Mouse (Mus musculus) right cerebral cortex, postnatal 25 days (tissue): ENCODE measurements at regions not wholly inside any gene's neighbourhood (a gene's known extent, or its start where the extent isn't known, plus 50 kb on each side); places are given as distances from the start of the nearest gene placed in this dataset.
"Not testable (repeated sequence)": the region's sequence is repeated elsewhere in the genome, so short reads cannot be mapped to it uniquely, and the experiment has no call there.

Experiments used
- DNase-seq: peaks from one replicate; pipeline ENCODE4 v3.0.0; 2022

DNA sequence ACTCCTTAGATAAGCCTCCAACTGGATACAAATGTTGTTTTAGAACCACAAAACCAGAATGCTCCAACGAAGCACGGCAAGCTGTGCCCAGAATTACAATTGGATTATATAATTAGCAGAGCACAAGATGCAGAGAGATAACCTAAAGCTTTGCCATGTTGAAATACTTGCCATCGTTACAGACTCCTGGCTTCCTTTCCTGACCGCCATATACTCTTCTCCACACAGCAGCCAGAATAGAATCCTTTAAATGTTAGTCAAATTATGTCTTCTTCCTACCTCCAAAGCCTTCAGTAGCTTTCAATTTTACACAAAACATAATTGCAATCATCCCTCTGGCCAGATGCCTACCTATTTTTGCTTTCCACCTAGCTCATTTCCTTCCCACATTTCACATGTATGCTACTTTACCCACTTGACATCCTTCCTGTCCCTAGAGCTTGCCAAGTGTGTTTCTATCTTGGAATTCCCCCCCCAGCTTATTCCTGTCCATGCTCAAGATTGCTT is 52.8 kb upstream of the G2e3 start:
- DNase-seq: peak; percentile 30

DNA sequence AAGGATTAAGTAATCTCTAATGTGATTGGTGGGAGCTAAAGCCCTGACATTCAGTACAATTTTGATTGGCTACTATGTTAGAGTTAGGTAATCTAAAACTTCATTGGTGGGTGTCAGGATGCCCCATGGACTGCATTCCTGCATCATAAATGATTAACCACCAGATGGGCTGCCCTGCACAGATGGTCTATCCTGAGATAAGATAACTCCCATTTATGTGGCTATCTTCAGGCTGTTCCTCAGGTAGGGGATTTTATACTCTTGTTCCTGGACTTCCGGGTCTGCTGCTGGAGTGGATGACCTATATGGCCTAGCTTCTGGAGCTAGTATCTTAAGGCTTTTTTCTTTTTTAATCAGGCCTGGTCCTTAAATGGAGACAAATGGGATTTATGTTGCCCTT is 69.5 kb upstream of the G2e3 start:
- DNase-seq: no peak

DNA sequence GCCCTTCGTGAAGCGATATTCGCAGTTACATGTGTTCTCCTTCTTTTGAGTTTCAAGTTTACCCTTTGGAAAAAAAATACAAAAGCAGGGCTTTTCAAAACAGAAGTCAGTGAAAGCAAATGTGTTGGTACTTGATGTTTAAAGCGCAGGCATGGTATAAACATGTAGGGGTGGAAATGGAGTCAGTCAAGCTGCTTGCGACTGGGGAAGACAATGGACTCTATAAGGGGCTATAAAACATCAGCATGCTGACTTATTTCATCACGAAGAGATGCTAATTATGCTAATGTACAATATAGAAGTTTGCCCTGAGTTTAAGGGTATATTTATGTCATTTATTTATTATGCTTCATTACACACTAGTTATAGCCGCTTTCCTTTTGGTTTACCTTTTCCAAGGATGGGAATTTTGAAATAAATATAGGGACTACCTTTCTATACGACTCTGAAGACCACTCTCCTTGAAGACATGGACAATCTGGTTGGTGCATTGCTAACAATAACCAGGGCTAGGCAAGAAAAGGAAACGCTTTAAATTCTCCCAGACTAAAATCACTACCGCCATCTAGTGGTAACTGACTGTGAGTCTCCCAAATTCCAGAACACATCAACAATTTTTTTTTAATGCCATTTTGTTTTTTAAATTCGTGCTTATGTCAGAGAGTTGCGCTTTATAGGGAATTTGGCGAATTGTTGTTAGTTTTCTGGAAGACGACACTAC is 71.9 kb upstream of the G2e3 start:
- no peak for DNase-seq

DNA sequence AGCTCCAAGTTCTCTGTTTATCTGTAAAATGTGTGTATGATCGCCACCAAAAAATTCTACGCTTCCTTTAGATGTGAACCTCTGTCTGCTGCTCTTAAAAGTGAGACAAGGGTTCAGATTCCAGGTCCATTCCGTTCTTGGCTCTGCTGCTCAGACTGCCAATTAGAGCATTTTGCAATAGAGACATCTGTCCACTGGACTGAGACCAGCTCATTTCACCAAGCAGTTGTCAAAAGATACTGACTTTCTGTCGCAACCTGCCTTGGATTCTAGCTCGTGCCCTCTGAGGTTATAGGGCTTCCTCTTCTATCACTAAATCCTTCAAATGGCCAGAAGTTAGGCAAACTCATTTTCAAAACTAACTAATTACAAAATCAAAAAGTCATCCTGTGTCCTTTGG is 74.4 kb upstream of the G2e3 start:
- DNase-seq: no peak

DNA sequence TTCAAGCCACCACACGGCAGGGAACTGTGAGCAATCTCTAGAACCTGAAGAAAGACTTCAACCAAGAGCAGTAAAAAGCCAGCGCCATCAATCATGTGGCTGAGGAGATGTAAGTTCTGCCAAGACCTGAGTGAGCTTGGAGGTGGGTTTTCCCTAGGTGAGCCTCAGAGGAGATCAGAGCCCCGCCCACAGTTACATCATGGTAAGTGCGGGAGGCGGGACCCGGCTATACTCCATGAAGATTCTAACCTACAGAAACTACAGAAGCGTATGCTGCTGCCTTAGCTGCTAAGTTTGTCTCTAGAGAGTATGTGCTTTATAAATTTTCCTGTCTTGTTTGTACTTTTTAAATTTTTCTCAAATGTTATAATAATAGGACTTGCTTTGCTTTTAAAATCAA is 105.0 kb upstream of the G2e3 start:
- DNase-seq: no peak

DNA sequence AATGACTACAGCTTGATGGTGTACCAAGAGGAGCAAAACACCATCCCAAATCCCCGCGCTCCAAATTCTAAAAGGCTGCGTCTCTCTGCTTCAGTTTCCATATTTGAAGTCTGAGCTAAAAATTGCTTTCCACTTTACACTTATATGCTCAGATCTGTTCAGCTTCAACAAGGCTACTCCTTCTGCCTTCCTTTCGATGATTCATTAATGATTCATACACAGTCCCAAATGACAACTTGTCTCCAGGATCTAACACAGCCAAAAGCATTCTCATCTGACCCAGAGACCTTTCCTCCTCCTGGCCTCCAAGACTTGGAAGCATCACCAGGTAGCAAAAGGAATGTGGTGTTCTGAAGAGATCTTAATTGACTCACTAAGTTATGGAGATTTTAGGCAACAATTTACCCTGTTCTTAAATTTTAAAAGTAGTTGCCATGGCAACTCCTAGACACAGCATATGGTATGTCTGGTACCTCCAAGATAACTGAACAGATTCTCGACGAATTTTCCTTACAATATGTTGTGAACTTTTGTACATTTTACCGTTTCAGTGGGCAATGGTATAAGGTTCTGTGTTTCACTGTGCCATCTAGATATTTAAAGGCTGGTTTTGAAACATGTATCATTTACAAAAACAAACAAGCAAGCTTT is 106.6 kb upstream of the G2e3 start:
- peak; percentile 38 for DNase-seq

DNA sequence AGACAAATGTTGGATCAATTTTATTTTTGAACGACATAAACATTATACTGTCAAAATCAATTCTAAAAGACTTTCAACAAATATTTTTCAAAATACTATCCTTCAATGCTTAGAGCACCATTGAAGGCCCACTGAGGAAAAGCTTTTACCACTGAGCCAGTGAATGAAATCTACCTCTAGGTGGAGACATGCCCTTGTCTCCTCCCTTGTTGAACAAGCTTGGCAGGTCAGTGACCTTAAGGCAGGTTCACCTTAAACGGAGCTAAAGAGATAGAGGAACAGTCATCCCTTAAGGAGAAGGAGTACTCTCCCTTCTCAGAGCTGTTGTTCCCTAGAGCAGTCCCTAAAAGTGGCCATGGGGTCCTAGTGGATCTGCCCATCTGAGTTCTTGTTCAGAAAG is 136.2 kb upstream of the G2e3 start:
- no peak for DNase-seq

DNA sequence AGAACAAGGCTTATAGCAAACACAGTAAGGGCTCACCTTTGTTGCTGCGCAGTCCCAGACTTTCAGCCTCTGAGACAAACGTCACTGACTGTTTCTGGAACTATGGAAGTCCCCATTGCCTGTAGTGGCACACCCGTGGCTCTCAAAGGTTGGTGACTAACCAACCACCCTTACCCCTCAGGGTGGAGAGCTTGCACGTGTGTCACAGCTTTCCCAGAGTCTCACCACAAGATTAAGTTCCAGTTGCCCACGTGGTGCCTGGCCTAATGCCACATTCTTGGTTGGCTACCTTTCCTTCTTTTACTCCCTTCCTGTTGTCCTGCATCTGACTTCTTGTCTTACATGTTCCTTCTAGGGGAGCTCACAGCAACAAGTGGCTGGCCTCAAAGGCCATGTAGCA is 151.6 kb upstream of the G2e3 start:
- no peak for DNase-seq

DNA sequence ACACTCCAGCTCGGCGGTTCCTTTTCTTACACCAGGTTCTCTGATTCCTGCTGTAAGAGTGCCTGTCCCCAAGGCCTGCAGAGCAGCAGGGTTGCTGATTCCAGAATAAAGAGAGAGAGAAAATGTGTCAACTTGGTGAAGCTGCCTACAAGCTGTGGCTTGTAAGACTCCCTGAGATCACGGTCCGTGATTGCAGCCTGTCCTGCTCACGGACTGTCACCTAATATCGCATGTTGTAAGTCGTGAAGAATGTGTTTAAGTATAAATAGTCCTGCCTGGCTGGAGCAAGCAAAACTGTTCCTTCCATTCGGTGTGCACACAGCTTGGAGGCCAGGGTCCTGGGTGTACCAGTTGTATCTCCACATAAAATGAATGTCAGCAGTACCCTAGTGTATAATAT is 152.7 kb upstream of the G2e3 start:
- DNase-seq: no peak

DNA sequence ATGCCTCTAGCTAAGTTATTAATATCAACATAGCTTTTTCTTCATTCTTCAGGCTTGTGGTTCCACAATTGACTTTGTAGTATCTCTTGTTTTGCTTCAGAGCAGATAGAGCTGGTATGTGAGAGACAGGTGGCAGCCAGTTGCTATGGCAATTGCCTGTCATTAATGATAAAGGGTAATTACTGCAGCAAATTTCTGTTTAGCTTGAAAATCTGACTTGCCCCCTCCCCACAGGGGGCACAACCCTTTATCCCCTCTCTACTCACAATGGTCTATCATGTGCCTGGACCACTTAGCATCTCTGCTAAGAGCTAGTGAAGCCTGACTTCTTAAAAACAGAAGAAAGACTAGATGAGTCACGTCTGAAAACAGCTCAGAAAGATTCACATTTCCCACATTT is 157.1 kb upstream of the G2e3 start:
- no peak for DNase-seq

DNA sequence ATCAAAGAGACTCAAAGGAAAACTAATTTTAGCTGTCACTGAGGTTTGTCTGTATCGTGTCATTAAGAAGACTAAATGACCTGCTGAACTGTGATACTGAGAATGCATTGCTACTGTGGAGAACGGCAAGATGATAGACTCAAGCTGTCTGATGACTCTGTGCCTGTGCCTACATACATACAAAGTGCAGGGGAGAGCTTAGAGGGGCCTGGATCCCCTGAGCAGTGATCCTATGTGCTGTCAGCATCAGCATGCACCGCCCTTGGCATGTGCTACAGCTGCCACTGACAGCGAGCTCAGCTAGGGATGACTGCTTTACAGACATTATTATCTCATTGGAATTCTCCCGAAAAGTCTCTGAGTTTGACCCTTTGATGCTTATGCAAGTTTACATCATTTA is 157.7 kb upstream of the G2e3 start:
- DNase-seq: no peak

DNA sequence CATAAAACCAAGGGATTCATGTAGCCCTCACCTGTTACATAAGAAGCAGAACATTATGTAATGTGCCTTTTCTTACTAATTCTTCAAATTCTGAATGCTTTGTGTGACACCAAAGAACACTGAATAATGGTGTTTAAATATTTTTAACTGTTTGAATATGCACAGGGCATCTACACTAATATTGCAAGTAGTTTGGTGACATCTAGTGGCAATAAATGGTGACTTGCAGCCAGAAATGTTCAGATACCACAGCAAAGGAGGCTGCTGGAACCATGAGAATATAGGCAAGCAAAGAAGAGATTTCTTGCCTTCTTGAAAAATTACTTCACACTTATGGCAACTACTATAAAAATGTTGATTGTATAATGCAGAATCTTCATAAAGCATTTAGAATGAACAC is 159.6 kb upstream of the G2e3 start:
- DNase-seq: no peak

DNA sequence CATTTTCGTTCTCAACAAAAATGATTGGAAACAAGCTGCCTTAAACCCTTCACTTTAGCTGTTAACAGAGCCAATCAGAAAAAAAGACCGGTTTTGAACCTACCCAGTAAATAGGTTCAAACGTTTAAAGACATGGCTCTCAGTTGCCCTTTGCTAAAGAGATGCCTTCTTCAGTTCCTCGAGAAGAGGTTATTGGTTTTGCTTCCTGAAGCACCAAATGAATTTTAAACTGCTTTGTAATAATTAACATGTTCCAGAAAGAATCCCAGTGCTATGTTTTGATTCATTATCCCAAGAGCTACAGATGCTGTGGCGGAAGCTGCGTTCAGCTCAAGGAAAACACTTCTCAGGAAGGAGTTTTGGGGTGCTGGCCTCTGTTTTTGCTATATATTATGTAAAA is 160.1 kb upstream of the G2e3 start:
- no peak for DNase-seq

DNA sequence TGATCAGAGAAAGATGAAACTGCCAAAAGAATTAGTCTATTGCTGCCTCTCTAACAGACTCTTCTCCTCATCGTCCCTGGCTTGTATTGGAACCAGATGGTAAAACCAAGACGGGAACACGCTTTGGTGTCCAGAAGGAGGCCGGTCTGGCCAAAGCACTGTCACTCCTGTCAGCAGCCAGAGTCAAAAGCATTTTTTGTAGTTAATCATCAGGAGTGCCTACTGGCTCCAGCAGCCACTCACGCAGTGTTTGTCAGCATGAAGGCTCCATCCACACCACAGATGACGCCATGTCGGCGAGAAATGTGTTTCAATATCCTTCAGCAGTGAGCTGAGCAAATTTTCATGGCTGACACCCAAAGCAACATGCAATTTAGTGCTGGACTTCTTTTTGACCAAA is 162.1 kb upstream of the G2e3 start:
- no peak for DNase-seq

DNA sequence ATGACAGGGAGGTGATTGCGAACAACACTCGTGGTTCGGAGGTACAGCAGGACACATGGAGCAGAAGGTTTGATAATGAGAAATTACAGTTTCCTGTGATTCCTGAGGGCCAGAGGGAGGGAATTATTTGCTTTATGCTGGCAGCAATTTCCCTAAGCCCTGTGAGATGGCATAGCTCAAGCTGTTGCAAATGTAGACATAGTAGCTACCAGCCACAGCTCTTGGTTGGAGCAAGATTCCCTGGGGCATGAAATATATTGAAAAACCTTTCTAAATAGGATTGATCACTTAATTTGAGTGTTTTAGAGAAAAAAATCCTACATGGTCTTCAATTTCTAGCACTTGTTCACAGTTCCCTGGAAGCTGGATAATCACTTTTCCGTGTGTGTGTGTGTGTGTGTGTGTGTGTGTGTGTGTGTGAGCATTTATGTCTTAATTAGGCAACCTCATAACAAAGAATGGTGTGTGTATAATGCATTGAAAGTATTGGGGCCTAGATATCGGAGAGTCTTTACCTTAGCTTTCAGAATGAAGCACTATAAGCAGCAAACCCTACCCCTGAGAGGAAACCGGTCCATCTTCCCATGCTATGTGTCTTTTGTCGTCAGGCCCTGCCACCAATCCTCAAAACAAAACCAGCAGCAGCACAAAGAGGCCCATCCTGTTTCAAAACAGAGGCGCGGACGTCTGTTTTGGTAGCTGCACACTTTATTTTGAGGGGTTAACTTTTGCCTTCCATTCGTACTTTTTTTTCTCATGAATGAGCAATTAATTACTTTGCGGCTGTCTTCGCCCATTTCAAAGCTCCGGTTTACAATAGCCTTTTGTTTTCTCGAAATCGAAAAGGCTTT is 172.7 kb upstream of the G2e3 start:
- no peak for DNase-seq

DNA sequence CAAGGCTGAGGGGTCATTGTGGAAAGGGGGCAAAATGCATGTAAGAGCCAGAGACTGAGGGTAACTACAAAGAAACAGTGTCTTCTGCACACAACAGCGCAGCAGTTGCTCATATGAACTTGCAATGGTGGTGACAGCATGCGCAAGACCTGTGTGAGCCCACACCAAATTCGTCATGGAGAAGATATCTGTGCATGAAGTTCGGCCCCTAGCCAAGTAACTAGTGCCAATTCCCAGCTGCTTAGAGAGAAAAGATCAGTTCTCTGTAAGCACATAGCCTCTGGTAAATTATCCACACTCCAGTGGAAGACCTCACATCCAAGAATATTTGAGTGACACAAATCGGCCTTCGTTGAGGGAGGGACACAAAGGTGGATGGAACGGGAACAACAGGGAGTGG is 182.7 kb upstream of the G2e3 start:
- no peak for DNase-seq

DNA sequence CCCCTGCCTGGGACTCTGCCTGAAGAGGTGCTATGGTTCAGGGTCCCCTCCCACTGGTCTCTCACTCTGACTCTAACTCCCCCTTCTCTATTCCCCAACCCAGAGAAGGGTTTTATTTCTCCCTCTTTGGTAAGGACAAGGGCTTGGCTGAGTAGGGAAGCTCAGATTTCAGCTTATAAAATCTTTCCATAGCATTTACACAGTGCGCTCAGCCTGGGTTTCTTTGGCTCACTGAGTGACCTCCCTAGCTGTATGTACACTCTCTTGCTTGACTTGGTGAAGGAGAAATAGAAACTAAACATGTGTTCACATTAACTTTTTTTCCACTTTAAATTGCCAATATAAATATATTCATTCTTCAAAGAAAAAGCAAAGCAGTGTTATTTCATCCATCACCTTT is 186.9 kb upstream of the G2e3 start:
- no peak for DNase-seq

DNA sequence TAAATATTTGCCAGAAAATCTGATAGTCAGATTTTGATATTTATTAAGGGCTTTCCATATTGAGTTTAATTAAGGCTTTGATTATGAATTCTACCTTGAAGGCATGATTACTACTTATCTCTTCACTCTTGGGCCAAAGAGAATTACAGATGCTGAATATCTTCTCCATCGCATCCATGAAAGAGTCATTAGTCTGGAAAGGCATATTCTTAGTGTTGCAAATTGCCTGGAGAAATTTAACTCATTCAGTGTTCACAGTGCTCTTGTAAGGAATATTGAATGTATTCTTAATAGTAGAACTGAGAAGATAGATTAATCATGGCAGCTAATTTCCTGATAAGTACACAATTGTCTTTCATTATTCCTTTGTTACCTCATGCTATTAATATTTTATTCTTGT is 187.7 kb upstream of the G2e3 start:
- DNase-seq: no peak

DNA sequence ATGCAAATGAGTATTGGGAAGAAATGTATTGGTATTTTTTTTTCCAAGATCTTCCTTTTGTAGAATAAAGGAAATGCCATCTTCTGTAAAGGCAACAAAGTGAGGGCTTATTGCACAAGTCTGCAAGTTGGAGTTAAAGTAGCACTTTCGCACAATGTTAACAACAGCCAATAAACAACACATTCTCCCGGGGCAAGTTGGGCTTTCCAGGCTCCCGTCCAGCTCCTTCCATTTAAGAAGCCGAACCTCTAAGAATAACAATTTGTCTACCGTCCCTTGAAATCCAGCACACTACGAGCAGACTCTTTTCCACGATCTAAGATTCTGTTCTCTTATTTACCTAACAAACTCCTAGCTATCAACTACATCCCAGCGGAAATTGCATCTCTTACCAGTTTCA is 199.9 kb upstream of the G2e3 start:
- DNase-seq: no peak

DNA sequence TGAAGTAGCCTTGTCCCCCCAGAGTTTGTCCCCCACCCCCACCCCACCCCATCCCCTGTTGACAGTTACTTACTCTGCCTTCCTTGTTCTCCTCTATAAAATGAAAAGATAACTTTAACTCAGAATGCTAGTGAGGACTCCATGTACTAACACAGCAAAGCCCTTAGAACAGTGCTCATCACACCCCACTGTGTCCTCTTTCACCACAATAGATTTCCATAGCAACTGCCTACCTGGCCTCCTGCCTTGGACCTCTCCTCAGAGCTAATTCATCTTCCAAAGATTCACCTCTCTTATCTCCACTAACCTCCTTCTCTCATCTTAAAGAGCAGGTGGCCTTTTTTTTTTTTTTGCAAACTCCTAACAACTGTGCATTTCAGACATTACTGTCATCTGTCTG is 204.0 kb upstream of the G2e3 start:
- no peak for DNase-seq

DNA sequence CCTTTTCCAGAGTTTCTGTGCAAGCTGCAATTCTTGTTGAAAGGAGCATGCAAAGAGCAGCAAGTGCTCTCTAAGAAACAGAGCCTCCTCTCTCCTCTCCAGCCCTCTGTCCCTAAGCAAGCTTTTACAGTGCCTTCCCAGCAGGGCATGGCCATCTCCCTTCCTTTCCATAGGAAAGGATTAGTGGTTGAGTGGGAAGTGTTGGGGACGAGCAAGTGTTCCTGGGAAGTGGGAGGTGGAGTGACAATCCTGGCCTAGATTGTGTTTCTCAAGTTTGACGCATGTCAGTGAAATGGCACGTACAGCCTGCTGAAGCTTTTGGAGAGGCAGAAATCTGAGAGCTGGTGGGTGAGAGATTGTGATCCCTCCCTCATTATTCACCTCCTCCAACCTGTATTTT is 204.7 kb upstream of the G2e3 start:
- peak; percentile 40 for DNase-seq

DNA sequence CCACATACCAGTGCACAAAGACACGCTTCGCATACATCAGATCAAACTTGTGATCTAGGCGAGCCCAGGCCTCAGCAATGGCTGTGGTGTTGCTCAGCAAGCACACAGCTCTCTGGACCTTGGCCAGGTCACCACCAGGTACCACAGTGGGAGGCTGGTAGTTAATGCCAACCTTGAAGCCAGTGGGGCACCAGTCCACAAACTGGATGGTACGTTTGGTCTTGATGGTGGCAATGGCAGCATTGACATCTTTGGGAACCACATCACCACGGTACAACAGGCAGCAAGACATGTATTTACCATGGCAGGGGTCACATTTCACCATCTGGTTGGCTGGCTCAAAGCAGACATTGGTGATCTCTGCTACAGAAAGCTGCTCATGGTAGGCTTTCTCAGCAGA is 214.2 kb upstream of the G2e3 start:
- not testable (repeated sequence) for DNase-seq

DNA sequence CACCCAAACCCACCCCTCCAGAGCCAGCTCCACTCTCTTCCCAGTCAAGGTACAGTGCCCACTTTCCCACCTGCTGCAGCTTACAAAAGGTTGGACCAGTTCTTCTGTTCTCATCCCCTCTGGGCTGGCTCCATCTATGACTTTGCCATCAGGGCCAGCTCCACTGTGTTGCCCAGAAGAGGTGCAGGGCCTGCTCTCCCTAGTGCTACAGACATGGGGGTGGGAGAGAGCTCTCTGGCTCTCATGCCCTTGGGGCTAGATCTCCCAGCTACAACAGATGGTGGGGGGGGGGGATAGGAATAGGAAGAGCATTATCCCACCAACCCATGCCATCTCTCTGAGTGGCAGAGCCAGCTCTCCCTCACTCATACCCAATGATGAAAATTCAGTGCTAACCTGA is 219.6 kb upstream of the G2e3 start:
- DNase-seq: no peak

DNA sequence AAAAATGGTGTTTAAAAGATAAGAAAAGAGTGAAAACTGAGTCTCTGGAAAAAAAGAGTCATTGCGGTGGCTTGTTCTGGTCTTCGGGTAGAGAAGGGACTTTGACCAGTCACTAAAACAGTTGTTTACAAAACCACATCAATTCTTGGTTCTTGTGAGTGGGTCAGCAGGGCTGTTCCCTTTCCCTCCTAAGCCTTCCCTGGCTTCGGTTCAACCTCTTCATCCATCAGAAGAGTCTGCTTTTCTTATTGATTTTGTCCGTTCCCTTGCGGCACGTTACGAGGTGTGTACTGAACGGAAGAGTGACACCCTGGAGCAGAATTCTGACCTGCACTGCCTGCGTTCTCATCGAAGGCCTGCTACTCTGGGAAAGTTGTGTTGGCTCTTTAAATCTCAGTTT is 229.1 kb upstream of the G2e3 start:
- DNase-seq: no peak
